Mouse (Mus musculus) bone marrow, adult 2 months (tissue): ENCODE measurements at regions not wholly inside any gene's neighbourhood (a gene's known extent, or its start where the extent isn't known, plus 50 kb on each side); places are given as distances from the start of the nearest gene placed in this dataset.
"Not testable (repeated sequence)": the region's sequence is repeated elsewhere in the genome, so short reads cannot be mapped to it uniquely, and the experiment has no call there.

Experiments
- H3K27ac ChIP-seq: fragments of 200-500 bp; 2 replicates; pipeline ENCODE4 v1.5.1; 2012; ENCODE audit warnings: low read depth, mild to moderate bottlenecking, control low read depth, inconsistent platforms, low read length; ENCODE audit not compliant: control insufficient read depth, poor library complexity, insufficient read depth
- H3K4me1 ChIP-seq: fragments of 200-500 bp; 2 replicates; pipeline ENCODE4 v1.6.1; 2011; ENCODE audit warnings: low read length; ENCODE audit not compliant: control insufficient read depth, insufficient read depth
- H3K4me3 ChIP-seq: fragments of 200-500 bp; replicated peaks from 2 replicates; pipeline ENCODE3; 2011; ENCODE audit warnings: mild to moderate bottlenecking, low read depth, low read length, control low read depth; ENCODE audit not compliant: control insufficient read depth
- CTCF ChIP-seq: fragments of 200-500 bp; IDR thresholded peaks from 2 replicates; pipeline ENCODE4 v1.5.1; 2011; ENCODE audit warnings: low read length, control low read depth; ENCODE audit not compliant: control insufficient read depth, insufficient read depth
- POLR2A ChIP-seq: fragments of 200-500 bp; IDR thresholded peaks from 2 replicates; pipeline ENCODE4 v1.6.1; 2011; ENCODE audit warnings: low read depth, mild to moderate bottlenecking, control low read depth, low read length, borderline replicate concordance; ENCODE audit not compliant: control insufficient read depth
- WGBS: fragments of 180-500 bp; shearing (Covaris S2); methylation state at CpG from one replicate; pipeline ENCODE4 v1.1.7; 2018; 5-methylcytosine and 5-hydroxymethylcytosine counted together

GRCm38 (mm10) chr1:13042326-13042725 lies 1628.4 kb downstream of the A830018L16Rik start:
- TF ChIP-seq CTCF (no peak), POLR2A (no peak)
- no peak overlapping the region for H3K4me3 ChIP-seq

GRCm38 (mm10) chr1:13050140-13050775 lies 1636.4 kb downstream of the A830018L16Rik start:
- 18% methylated on average over 17 of the region's 17 CpGs for WGBS
- peaks cover 1% of the 10 kb centered on the region; the same call in 1 of the 2 replicates for H3K4me1 ChIP-seq
- H3K27ac ChIP-seq, result no peak overlapping the region
- H3K4me3 ChIP-seq, result no peak overlapping the region
- TF ChIP-seq CTCF (peak; percentile 60), POLR2A (no peak)

More at GRCm38 (mm10) chr1:13042326-13042725, 1628.4 kb downstream of the A830018L16Rik start:
- no peak overlapping the region for H3K27ac ChIP-seq
- no peaks in the 10 kb centered on the region; the same call in 1 of the 2 replicates for H3K4me1 ChIP-seq

- H3K4me1 ChIP-seq, H3K27ac ChIP-seq, H3K4me3 ChIP-seq: not testable (repeated sequence)
- WGBS, result 72% methylated on average over 12 of the region's 13 CpGs
Measured at GRCm38 (mm10) chr1:13051433-13052066, 1637.6 kb downstream of the A830018L16Rik start.

- peak overlapping the region; percentile 60 for H3K4me3 ChIP-seq
- TF ChIP-seq POLR2A (no peak), CTCF (peak; percentile 25; the same call in 1 of the 2 replicates)
- 11% methylated on average over 7 of the region's 7 CpGs for WGBS
- H3K27ac ChIP-seq, result no peak overlapping the region
- peaks cover 1% of the 10 kb centered on the region; the same call in 1 of the 2 replicates for H3K4me1 ChIP-seq
Measured at GRCm38 (mm10) chr1:13052067-13052460, 1638.2 kb downstream of the A830018L16Rik start.

GRCm38 (mm10) chr1:13057741-13058140 lies 1643.8 kb downstream of the A830018L16Rik start:
- TF ChIP-seq CTCF, result no peak
- TF ChIP-seq POLR2A, result no peak
- H3K4me1 ChIP-seq, result peaks cover 1% of the 10 kb centered on the region; the same call in 1 of the 2 replicates
- 40% methylated on average over 14 of the region's 14 CpGs for WGBS
- no peak overlapping the region for H3K4me3 ChIP-seq
- no peak overlapping the region for H3K27ac ChIP-seq

- TF ChIP-seq POLR2A, result no peak
- H3K4me3 ChIP-seq, result no peak overlapping the region
- H3K27ac ChIP-seq, result no peak overlapping the region
- 44% methylated on average over 6 of the region's 6 CpGs for WGBS
- peaks cover 1% of the 10 kb centered on the region; the same call in 1 of the 2 replicates for H3K4me1 ChIP-seq
Measured at GRCm38 (mm10) chr1:13059616-13060320, 1645.9 kb downstream of the A830018L16Rik start.
